Mouse (Mus musculus): ENCODE results near the gene Cyp4a31. TPM values are rescaled to one million over a fixed set of nuclear protein-coding genes. Genes with fewer than 3 reads are reported as not detected.
"Not testable (repeated sequence)": the region's sequence is repeated elsewhere in the genome, so short reads cannot be mapped to it uniquely, and the experiment has no call there.

The Cyp4a31 gene
- not detected in 2 replicates for polyA plus RNA-seq (2015; fragmentation: Nextera tagmentation; extraction: Ambion mirVana)

GRCm38 (mm10) chr4:115563401-115563800 is at the start of gene Cyp4a31:
Gene Cyp4a31, plus strand, starts transcription at chr4:115563649.
- no peak within 1 kb of the TSS for H3K4me2 ChIP-seq
- ATAC-seq (ENCODE audit: low FRiP score): no peak
- H3K27me3 ChIP-seq (replicated peaks): no peaks in the 10 kb centered on the region
- H3K9me3 ChIP-seq (replicated peaks): no peaks in the 10 kb centered on the region
- H3K27ac ChIP-seq (replicated peaks): no peak within 1 kb of the TSS
- WGBS: 94% methylated on average over 3 of the region's 3 CpGs
- no peaks in the 10 kb centered on the region for H3K4me1 ChIP-seq
- H3K4me3 ChIP-seq (replicated peaks): no peak within 1 kb of the TSS
- H3K36me3 ChIP-seq: no peaks in the 10 kb centered on the region
- H3K9ac ChIP-seq (replicated peaks): no peak within 1 kb of the TSS

- not testable (repeated sequence) for H3K9ac ChIP-seq (replicated peaks); H3K4me3 ChIP-seq (replicated peaks); H3K36me3 ChIP-seq; H3K9me3 ChIP-seq (replicated peaks); H3K27me3 ChIP-seq (replicated peaks); ATAC-seq (ENCODE audit: low FRiP score); H3K4me2 ChIP-seq; H3K4me1 ChIP-seq; H3K27ac ChIP-seq (replicated peaks)
Measured at GRCm38 (mm10) chr4:115513964-115514363, 49.5 kb upstream of the Cyp4a31 start.

- H3K27me3 ChIP-seq (replicated peaks); H3K27ac ChIP-seq (replicated peaks); H3K4me3 ChIP-seq (replicated peaks); H3K36me3 ChIP-seq; H3K9me3 ChIP-seq (replicated peaks); H3K4me1 ChIP-seq; H3K4me2 ChIP-seq; H3K9ac ChIP-seq (replicated peaks); ATAC-seq (ENCODE audit: low FRiP score): not testable (repeated sequence)
- WGBS: 94% methylated on average over 5 of the region's 5 CpGs
Measured at GRCm38 (mm10) chr4:115518000-115518399, 45.4 kb upstream of the Cyp4a31 start, which contains the start of gene Cyp4a10. Gene Cyp4a10, plus strand, starts transcription at chr4:115518264.

GRCm38 (mm10) chr4:115519444-115519843 is 44.0 kb upstream of the Cyp4a31 start:
- ATAC-seq (ENCODE audit: low FRiP score): no peak
- Histone ChIP-seq H3K9me3 (replicated peaks) (no peaks in the 10 kb centered on the region), H3K36me3 (no peaks in the 10 kb centered on the region), H3K4me2 (no peak overlapping the region), H3K4me1 (no peaks in the 10 kb centered on the region), H3K9ac (replicated peaks) (no peak overlapping the region), H3K4me3 (replicated peaks) (no peak overlapping the region), H3K27ac (replicated peaks) (no peak overlapping the region), H3K27me3 (replicated peaks) (no peaks in the 10 kb centered on the region)
- WGBS: 82% methylated on average over 4 of the region's 4 CpGs

GRCm38 (mm10) chr4:115521766-115522165 is 41.7 kb upstream of the Cyp4a31 start:
- Histone ChIP-seq H3K4me1 (no peaks in the 10 kb centered on the region), H3K36me3 (no peaks in the 10 kb centered on the region), H3K4me3 (replicated peaks) (no peak overlapping the region), H3K27ac (replicated peaks) (no peak overlapping the region), H3K9me3 (replicated peaks) (no peaks in the 10 kb centered on the region), H3K9ac (replicated peaks) (no peak overlapping the region), H3K4me2 (no peak overlapping the region), H3K27me3 (replicated peaks) (no peaks in the 10 kb centered on the region)
- ATAC-seq (ENCODE audit: low FRiP score): no peak
- WGBS: 96% methylated on average over 2 of the region's 2 CpGs

- Histone ChIP-seq H3K36me3 (no peaks in the 10 kb centered on the region), H3K4me1 (no peaks in the 10 kb centered on the region), H3K27me3 (replicated peaks) (no peaks in the 10 kb centered on the region), H3K4me3 (replicated peaks) (no peak overlapping the region), H3K27ac (replicated peaks) (no peak overlapping the region), H3K9ac (replicated peaks) (no peak overlapping the region), H3K9me3 (replicated peaks) (no peaks in the 10 kb centered on the region), H3K4me2 (no peak overlapping the region)
- WGBS: 64% methylated on average over 1 of the region's 1 CpGs
- ATAC-seq (ENCODE audit: low FRiP score): no peak
Measured at GRCm38 (mm10) chr4:115545101-115545500, 18.3 kb upstream of the Cyp4a31 start.

- H3K9ac ChIP-seq (replicated peaks): no peak overlapping the region
- no peak for ATAC-seq (ENCODE audit: low FRiP score)
- H3K4me2 ChIP-seq: no peak overlapping the region
- no peaks in the 10 kb centered on the region for H3K9me3 ChIP-seq (replicated peaks)
- H3K4me3 ChIP-seq (replicated peaks): no peak overlapping the region
- H3K4me1 ChIP-seq: no peaks in the 10 kb centered on the region
- H3K36me3 ChIP-seq: no peaks in the 10 kb centered on the region
- 79% methylated on average over 2 of the region's 2 CpGs for WGBS
- H3K27ac ChIP-seq (replicated peaks): no peak overlapping the region
- H3K27me3 ChIP-seq (replicated peaks): no peaks in the 10 kb centered on the region
Measured at GRCm38 (mm10) chr4:115546141-115546828, 17.2 kb upstream of the Cyp4a31 start.

GRCm38 (mm10) chr4:115552726-115553125 is 10.7 kb upstream of the Cyp4a31 start:
- Histone ChIP-seq H3K4me2 (no peak overlapping the region), H3K4me1 (no peaks in the 10 kb centered on the region), H3K9me3 (replicated peaks) (no peaks in the 10 kb centered on the region), H3K36me3 (no peaks in the 10 kb centered on the region), H3K4me3 (replicated peaks) (no peak overlapping the region), H3K27me3 (replicated peaks) (no peaks in the 10 kb centered on the region), H3K9ac (replicated peaks) (no peak overlapping the region), H3K27ac (replicated peaks) (no peak overlapping the region)
- WGBS: 90% methylated on average over 3 of the region's 3 CpGs
- ATAC-seq (ENCODE audit: low FRiP score): no peak

- H3K9ac ChIP-seq (replicated peaks): no peak overlapping the region
- H3K4me3 ChIP-seq (replicated peaks): no peak overlapping the region
- no peaks in the 10 kb centered on the region for H3K9me3 ChIP-seq (replicated peaks)
- no peaks in the 10 kb centered on the region for H3K4me1 ChIP-seq
- H3K27me3 ChIP-seq (replicated peaks): no peaks in the 10 kb centered on the region
- no peak for ATAC-seq (ENCODE audit: low FRiP score)
- no peak overlapping the region for H3K27ac ChIP-seq (replicated peaks)
- H3K36me3 ChIP-seq: no peaks in the 10 kb centered on the region
- H3K4me2 ChIP-seq: no peak overlapping the region
- 68% methylated on average over 2 of the region's 2 CpGs for WGBS
Measured at GRCm38 (mm10) chr4:115555513-115555912, 7.9 kb upstream of the Cyp4a31 start.

- ATAC-seq (ENCODE audit: low FRiP score): no peak
- no peaks in the 10 kb centered on the region for H3K9me3 ChIP-seq (replicated peaks)
- no peak overlapping the region for H3K27ac ChIP-seq (replicated peaks)
- H3K4me2 ChIP-seq: no peak overlapping the region
- H3K9ac ChIP-seq (replicated peaks): no peak overlapping the region
- H3K27me3 ChIP-seq (replicated peaks): no peaks in the 10 kb centered on the region
- H3K4me1 ChIP-seq: no peaks in the 10 kb centered on the region
- H3K36me3 ChIP-seq: no peaks in the 10 kb centered on the region
- WGBS: 57% methylated on average over 4 of the region's 4 CpGs
- H3K4me3 ChIP-seq (replicated peaks): no peak overlapping the region
Measured at GRCm38 (mm10) chr4:115557861-115558561, 5.4 kb upstream of the Cyp4a31 start.

- WGBS: 49% methylated on average over 5 of the region's 5 CpGs
- H3K9ac ChIP-seq (replicated peaks); H3K27me3 ChIP-seq (replicated peaks); H3K36me3 ChIP-seq; H3K4me2 ChIP-seq; H3K4me1 ChIP-seq; H3K9me3 ChIP-seq (replicated peaks); ATAC-seq (ENCODE audit: low FRiP score); H3K4me3 ChIP-seq (replicated peaks); H3K27ac ChIP-seq (replicated peaks): not testable (repeated sequence)
Measured at GRCm38 (mm10) chr4:115561236-115561635, 2.2 kb upstream of the Cyp4a31 start.

GRCm38 (mm10) chr4:115564469-115565225 is 1.2 kb downstream of the Cyp4a31 start:
- not testable (repeated sequence) for H3K36me3 ChIP-seq; H3K4me2 ChIP-seq; H3K9ac ChIP-seq (replicated peaks); H3K27ac ChIP-seq (replicated peaks); H3K9me3 ChIP-seq (replicated peaks); H3K4me1 ChIP-seq; H3K27me3 ChIP-seq (replicated peaks); ATAC-seq (ENCODE audit: low FRiP score); H3K4me3 ChIP-seq (replicated peaks)
- 86% methylated on average over 6 of the region's 6 CpGs for whole genome bisulfite sequencing

Measured in neural tube, embryonic 15.5 days (tissue).